Mouse (Mus musculus): ENCODE data around the gene Slain1.

DNA sequence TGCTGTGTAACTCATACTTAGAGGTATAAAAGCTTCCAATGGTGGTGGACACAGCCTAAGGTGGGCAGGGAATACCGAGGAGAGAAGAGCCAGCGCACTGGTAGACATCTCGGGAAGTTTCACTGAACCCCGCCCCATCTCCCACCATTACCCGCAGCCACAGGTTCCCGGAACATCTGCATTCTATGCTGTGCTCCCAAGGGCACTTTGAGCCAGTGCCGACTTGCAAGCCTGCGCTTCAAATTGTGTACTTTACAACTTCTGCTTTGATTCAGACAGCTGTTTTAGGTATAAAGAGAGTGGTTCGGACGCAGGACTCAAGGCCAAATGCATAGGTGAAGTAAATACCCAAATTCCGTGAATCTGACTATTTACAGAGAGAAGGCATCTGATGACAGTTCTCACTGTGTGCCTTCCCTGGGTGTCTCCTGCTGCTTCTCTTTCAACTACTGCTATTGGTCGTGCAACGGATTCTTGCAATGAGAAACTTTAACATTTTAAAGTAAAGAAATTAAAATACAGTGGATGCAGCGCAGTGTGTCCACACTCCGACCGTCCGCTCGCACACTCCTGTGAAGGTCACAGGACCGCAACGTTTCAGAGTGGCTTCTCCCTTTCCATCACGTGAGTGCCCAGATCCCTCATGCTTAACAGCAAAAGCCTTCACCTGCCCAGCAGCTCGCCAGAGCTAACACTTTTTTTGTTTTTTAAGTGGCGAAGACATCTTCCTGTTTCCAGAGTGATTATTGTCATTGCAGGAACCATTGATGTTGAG, 79.1 kb downstream of the Slain1 start:
- TF ChIP-seq CTCF (IDR thresholded peaks at IDR 0.05; ENCODE audit: low read depth) (no peak), EP300 (IDR thresholded peaks at IDR 0.05; ENCODE audit: low read depth) (no peak)
